Mouse (Mus musculus) heart, adult 18-20 months (tissue): ENCODE data around the gene Pak1. TPM values are rescaled to one million over a fixed set of nuclear protein-coding genes. Genes with fewer than 3 reads are reported as not detected.
"Not testable (repeated sequence)": the region's sequence is repeated elsewhere in the genome, so short reads cannot be mapped to it uniquely, and the experiment has no call there.

Experiments
- DNase-seq, 2 experiments: peaks; one replicate each; pipeline ENCODE4 v3.0.0; 2021 to 2022; ENCODE audit warnings: mixed read lengths in 1 of 2
- total RNA-seq, 2 experiments: library from RNA; stranded (reverse); gene quantifications; 2 replicates each; pipeline ENCODE4 v1.2.3; 2021

The Pak1 gene
- total RNA-seq, 2 experiments from 2014 or later = 1.5 to 2.2 TPM

GRCm38 (mm10) chr7:97849557-97849956 is 61.2 kb downstream of the Pak1 start:
- DNase-seq = not testable (repeated sequence)

- no peak for DNase-seq
Observed at GRCm38 (mm10) chr7:97850331-97850730, 62.0 kb downstream of the Pak1 start.

GRCm38 (mm10) chr7:97863512-97863911 is 75.2 kb downstream of the Pak1 start:
- no peak for DNase-seq

GRCm38 (mm10) chr7:97864531-97864930 is 76.2 kb downstream of the Pak1 start:
- peak; percentile 4 to 8 for DNase-seq

GRCm38 (mm10) chr7:97867866-97868265 is 79.5 kb downstream of the Pak1 start:
- DNase-seq = no peak

- no peak for DNase-seq
Observed at GRCm38 (mm10) chr7:97868766-97869165, 80.4 kb downstream of the Pak1 start.

- DNase-seq = no peak
Observed at GRCm38 (mm10) chr7:97872396-97872795, 84.1 kb downstream of the Pak1 start.

- no peak for DNase-seq
Observed at GRCm38 (mm10) chr7:97873317-97873716, 85.0 kb downstream of the Pak1 start.

GRCm38 (mm10) chr7:97877846-97878538 is 89.7 kb downstream of the Pak1 start:
- no peak for DNase-seq

GRCm38 (mm10) chr7:97911646-97912045 is 123.3 kb downstream of the Pak1 start:
- no peak for DNase-seq

GRCm38 (mm10) chr7:97914833-97915516 is 126.6 kb downstream of the Pak1 start:
- DNase-seq = no peak

- DNase-seq = no peak
Observed at GRCm38 (mm10) chr7:97919742-97920141, 131.4 kb downstream of the Pak1 start, which contains the start of gene Gdpd4. TSS of gene Gdpd4 (plus strand) at chr7:97919955.

GRCm38 (mm10) chr7:97925819-97926218 is 137.5 kb downstream of the Pak1 start:
- no peak for DNase-seq

- no peak for DNase-seq
Observed at GRCm38 (mm10) chr7:97926978-97927377, 138.6 kb downstream of the Pak1 start.

GRCm38 (mm10) chr7:97944485-97944884 is 156.1 kb downstream of the Pak1 start:
- DNase-seq = no peak

Other genes starting within 250 kb of the Pak1 start
- gene Aamdc, start 209.0 kb upstream of the Pak1 start, total RNA-seq = 10 to 100 TPM; 63.9 to 67.8 TPM
- gene Rsf1, start 208.7 kb upstream of the Pak1 start, total RNA-seq = 10 to 100 TPM; 14.3 to 16.1 TPM
- gene Clns1a, start 91.9 kb upstream of the Pak1 start, total RNA-seq = 10 to 100 TPM; 28.7 to 29.5 TPM
- gene Aqp11, start 50.3 kb upstream of the Pak1 start, total RNA-seq = 1 to 10 TPM; 1.5 to 1.7 TPM
- gene Gdpd4, start 131.4 kb downstream of the Pak1 start, total RNA-seq = not detected